Comparison of ENCODE assay signal across 21 mouse cellular contexts in genomic region chr2:60212488-60212887, GRCm38 (mm10). TPM values are rescaled to one million over a fixed set of nuclear protein-coding genes. Genes with fewer than 3 reads are reported as not detected.
DNase-seq lines count a peak whose midpoint lies in the region; ATAC-seq lines count a peak whose summit lies in the region.
"Had no signal": no experiment of that assay in that cellular context is flagged by ENCODE, and none has a peak within 500 bp of the region (broad histone marks: within the 10 kb centered on the region; RNA-seq: fewer than 3 reads in every experiment).

No protein-coding gene starts in this region.

- H3K27me3 ChIP-seq in embryonic facial prominence, embryonic 14.5 days (replicated peaks; ENCODE audit: control insufficient read depth, insufficient read depth, low read length): no peaks in the 10 kb centered on the region
- H3K27me3 ChIP-seq in embryonic facial prominence, embryonic 10.5 days (replicated peaks; ENCODE audit: low read depth, poor library complexity, severe bottlenecking): no peaks in the 10 kb centered on the region
- peaks cover 8% of the 10 kb centered on the region; the same call in 1 of the 2 replicates for H3K27me3 ChIP-seq in hindbrain, embryonic 13.5 days
- H3K27me3 ChIP-seq in hindbrain, embryonic 12.5 days: peaks cover 4% of the 10 kb centered on the region; the same call in 1 of the 2 replicates
- peaks cover 7% of the 10 kb centered on the region; the same call in 1 of the 2 replicates for H3K27me3 ChIP-seq in midbrain, embryonic 13.5 days
- no peaks in the 10 kb centered on the region for H3K27me3 ChIP-seq in midbrain, embryonic 10.5 days (ENCODE audit: low read depth, poor library complexity, severe bottlenecking)
- H3K27me3 ChIP-seq: embryonic facial prominence, embryonic 12.5 days; forebrain, embryonic 15.5 days; heart, embryonic 15.5 days had no signal

- H3K36me3 ChIP-seq in embryonic facial prominence, embryonic 14.5 days (ENCODE audit: control insufficient read depth, insufficient read depth, low read length): peaks cover 35% of the 10 kb centered on the region
- H3K36me3 ChIP-seq in embryonic facial prominence, embryonic 10.5 days (replicated peaks): peaks cover 55% of the 10 kb centered on the region
- no peaks in the 10 kb centered on the region for H3K36me3 ChIP-seq in hindbrain, embryonic 13.5 days
- peaks cover 4% of the 10 kb centered on the region; the same call in 1 of the 2 replicates for H3K36me3 ChIP-seq in hindbrain, embryonic 12.5 days
- H3K36me3 ChIP-seq in midbrain, embryonic 13.5 days: peaks cover 13% of the 10 kb centered on the region; the same call in 1 of the 2 replicates
- H3K36me3 ChIP-seq in midbrain, embryonic 10.5 days: peaks cover 54% of the 10 kb centered on the region

- peak; percentile 43 for DNase-seq in embryonic facial prominence, embryonic 14.5 days (ENCODE audit: low spot score)
- no peak for DNase-seq in embryonic facial prominence, embryonic 10.5 days (ENCODE audit: low spot score)
- DNase-seq in midbrain, embryonic 10.5 days (ENCODE audit: low spot score): no peak
- no peak for DNase-seq in frontal cortex, postnatal 36 days (ENCODE audit: low spot score in 2 of 2)
- DNase-seq: adrenal gland, adult 8-10 months; adrenal gland, postnatal 36 days; B cell, adult 2 months; cerebellum, adult 8-10 months; cerebellum, postnatal 14 days; embryo, embryonic 11 days; gastrocnemius, postnatal 10 days; heart, postnatal 14 days; kidney, adult 11 months had no signal

- H3K9ac ChIP-seq in embryonic facial prominence, embryonic 14.5 days (ENCODE audit: low read depth, low read length): no peak overlapping the region
- H3K9ac ChIP-seq in hindbrain, embryonic 13.5 days: no peak overlapping the region
- no peak overlapping the region for H3K9ac ChIP-seq in hindbrain, embryonic 12.5 days
- H3K9ac ChIP-seq in midbrain, embryonic 13.5 days (replicated peaks): no peak overlapping the region
- H3K9ac ChIP-seq: embryonic facial prominence, embryonic 12.5 days; forebrain, embryonic 15.5 days; heart, embryonic 15.5 days had no signal

- no peak for ATAC-seq in embryonic facial prominence, embryonic 14.5 days (ENCODE audit: low read depth)
- ATAC-seq in hindbrain, embryonic 13.5 days (ENCODE audit: low FRiP score): no peak
- ATAC-seq in hindbrain, embryonic 12.5 days (ENCODE audit: low FRiP score): no peak
- no peak for ATAC-seq in midbrain, embryonic 13.5 days
- ATAC-seq: CD4-positive, CD25-positive, alpha-beta regulatory T cell, adult 4 months; forebrain, embryonic 15.5 days; hindbrain, postnatal 0 days had no signal

- H3K4me1 ChIP-seq in embryonic facial prominence, embryonic 14.5 days (ENCODE audit: control insufficient read depth, insufficient read depth, low read length): peaks cover 34% of the 10 kb centered on the region
- peaks cover 23% of the 10 kb centered on the region for H3K4me1 ChIP-seq in embryonic facial prominence, embryonic 10.5 days
- peaks cover 62% of the 10 kb centered on the region for H3K4me1 ChIP-seq in hindbrain, embryonic 13.5 days (replicated peaks)
- peaks cover 31% of the 10 kb centered on the region for H3K4me1 ChIP-seq in hindbrain, embryonic 12.5 days
- peaks cover 61% of the 10 kb centered on the region for H3K4me1 ChIP-seq in midbrain, embryonic 13.5 days (replicated peaks)
- H3K4me1 ChIP-seq in midbrain, embryonic 10.5 days: peaks cover 30% of the 10 kb centered on the region

- H3K4me2 ChIP-seq in embryonic facial prominence, embryonic 14.5 days (ENCODE audit: low read depth, low read length): no peak overlapping the region
- 0 out of 2 replicates have a peak overlapping the region, but pooled peaks have one; percentile 17 for H3K4me2 ChIP-seq in hindbrain, embryonic 13.5 days
- H3K4me2 ChIP-seq in hindbrain, embryonic 12.5 days (replicated peaks): no peak overlapping the region
- H3K4me2 ChIP-seq in midbrain, embryonic 13.5 days (replicated peaks): 0 out of 2 replicates have a peak overlapping the region, but pooled peaks have one; percentile 13

- no peaks in the 10 kb centered on the region for H3K9me3 ChIP-seq in embryonic facial prominence, embryonic 14.5 days (ENCODE audit: control insufficient read depth, low read length)
- no peaks in the 10 kb centered on the region for H3K9me3 ChIP-seq in embryonic facial prominence, embryonic 10.5 days
- no peaks in the 10 kb centered on the region for H3K9me3 ChIP-seq in hindbrain, embryonic 13.5 days
- H3K9me3 ChIP-seq in hindbrain, embryonic 12.5 days (replicated peaks): no peaks in the 10 kb centered on the region
- H3K9me3 ChIP-seq in midbrain, embryonic 13.5 days: no peaks in the 10 kb centered on the region
- no peaks in the 10 kb centered on the region for H3K9me3 ChIP-seq in midbrain, embryonic 10.5 days (replicated peaks)
- H3K9me3 ChIP-seq: embryonic facial prominence, embryonic 12.5 days; forebrain, embryonic 15.5 days; heart, embryonic 15.5 days had no signal

- H3K4me3 ChIP-seq in embryonic facial prominence, embryonic 14.5 days (ENCODE audit: low read depth, low read length): no peak overlapping the region
- H3K4me3 ChIP-seq in embryonic facial prominence, embryonic 10.5 days: no peak overlapping the region
- no peak overlapping the region for H3K4me3 ChIP-seq in hindbrain, embryonic 13.5 days
- no peak overlapping the region for H3K4me3 ChIP-seq in hindbrain, embryonic 12.5 days
- H3K4me3 ChIP-seq in midbrain, embryonic 13.5 days (replicated peaks): no peak overlapping the region
- no peak overlapping the region for H3K4me3 ChIP-seq in midbrain, embryonic 10.5 days

- no peak overlapping the region for H3K27ac ChIP-seq in embryonic facial prominence, embryonic 14.5 days (replicated peaks; ENCODE audit: low read depth, low read length)
- no peak overlapping the region for H3K27ac ChIP-seq in embryonic facial prominence, embryonic 10.5 days (replicated peaks)
- H3K27ac ChIP-seq in hindbrain, embryonic 13.5 days: no peak overlapping the region
- no peak overlapping the region for H3K27ac ChIP-seq in hindbrain, embryonic 12.5 days
- H3K27ac ChIP-seq in midbrain, embryonic 13.5 days: no peak overlapping the region
- H3K27ac ChIP-seq in midbrain, embryonic 10.5 days (replicated peaks): no peak overlapping the region
- H3K27ac ChIP-seq: embryonic facial prominence, embryonic 12.5 days; forebrain, embryonic 15.5 days; heart, embryonic 15.5 days; hindbrain, postnatal 0 days had no signal

RNA-seq across cellular contexts. Expression of gene March7, which starts 2.8 kb away (rescaled TPM):
- polyA plus RNA-seq in embryonic facial prominence, embryonic 14.5 days (2014; fragmentation: Nextera tagmentation; extraction: Ambion mirVana): 65.7 and 76.5 TPM in 2 replicates
- 71.6 and 77.3 TPM in 2 replicates for polyA plus RNA-seq in embryonic facial prominence, embryonic 10.5 days (2016; fragmentation: Nextera tagmentation; extraction: Ambion mirVana)
- 98.9 and 101 TPM in 2 replicates for polyA plus RNA-seq in hindbrain, embryonic 13.5 days (2015; fragmentation: Nextera tagmentation; extraction: Ambion mirVana)
- polyA plus RNA-seq in hindbrain, embryonic 12.5 days (2016; fragmentation: Nextera tagmentation; extraction: Ambion mirVana): 97.4 and 109 TPM in 2 replicates
- 95.4 and 105 TPM in 2 replicates for polyA plus RNA-seq in midbrain, embryonic 13.5 days (2015; fragmentation: Nextera tagmentation; extraction: Ambion mirVana)
- polyA plus RNA-seq in midbrain, embryonic 10.5 days (2016; fragmentation: Nextera tagmentation; extraction: Ambion mirVana): 67.4 and 77.0 TPM in 2 replicates

RNA-seq across cellular contexts. Expression of gene Baz2b, which starts 2.8 kb away (rescaled TPM):
- 44.1 and 48.4 TPM in 2 replicates for polyA plus RNA-seq in embryonic facial prominence, embryonic 14.5 days (2014; fragmentation: Nextera tagmentation; extraction: Ambion mirVana)
- 63.4 and 63.6 TPM in 2 replicates for polyA plus RNA-seq in embryonic facial prominence, embryonic 10.5 days (2016; fragmentation: Nextera tagmentation; extraction: Ambion mirVana)
- 96.8 and 105 TPM in 2 replicates for polyA plus RNA-seq in hindbrain, embryonic 13.5 days (2015; fragmentation: Nextera tagmentation; extraction: Ambion mirVana)
- 92.4 and 98.0 TPM in 2 replicates for polyA plus RNA-seq in hindbrain, embryonic 12.5 days (2016; fragmentation: Nextera tagmentation; extraction: Ambion mirVana)
- polyA plus RNA-seq in midbrain, embryonic 13.5 days (2015; fragmentation: Nextera tagmentation; extraction: Ambion mirVana): 98.1 and 103 TPM in 2 replicates
- 59.7 and 75.4 TPM in 2 replicates for polyA plus RNA-seq in midbrain, embryonic 10.5 days (2016; fragmentation: Nextera tagmentation; extraction: Ambion mirVana)

Comparison
In these comparisons a context has a peak if more than half of its experiments do, and no peak if none do; other contexts are left out.
1. H3K4me2 ChIP-seq: peak in hindbrain, embryonic 13.5 days (single experiment) and midbrain, embryonic 13.5 days (single experiment); none in embryonic facial prominence, embryonic 14.5 days (single experiment) and hindbrain, embryonic 12.5 days (single experiment).